Mouse (Mus musculus) cerebellum, adult 8-10 months (tissue): ENCODE data around the gene Pstk.

Source experiments
- DNase-seq: peaks from one replicate; pipeline ENCODE4 v3.0.0; 2022

The Pstk gene

GRCm38 (mm10) chr7:131417605-131418004 is 46.7 kb downstream of the Pstk start:
- DNase-seq = no peak

- no peak for DNase-seq
Observed at GRCm38 (mm10) chr7:131424912-131425311, 54.0 kb downstream of the Pstk start.

DNA sequence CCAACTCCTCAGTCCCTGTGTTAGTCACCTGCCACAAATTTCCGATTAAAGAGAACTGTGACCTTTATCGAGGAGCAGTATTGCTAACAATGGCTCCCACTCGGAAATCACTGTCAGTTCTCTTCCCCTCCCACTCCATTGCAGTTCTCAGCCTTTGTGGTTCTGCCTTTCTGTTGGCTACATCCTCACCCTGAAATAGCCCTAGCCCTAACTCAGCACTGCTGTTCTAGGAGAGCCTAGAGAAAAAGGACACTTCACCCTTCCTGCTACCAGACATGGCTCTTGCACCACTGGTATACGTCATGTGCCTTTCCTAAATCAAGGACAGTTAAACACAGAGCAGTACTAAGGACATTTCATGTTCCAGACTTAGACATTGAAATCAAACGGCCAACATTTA is 56.4 kb downstream of the Pstk start:
- no peak for DNase-seq

GRCm38 (mm10) chr7:131432244-131432643 is 61.3 kb downstream of the Pstk start:
- no peak for DNase-seq

GRCm38 (mm10) chr7:131434276-131434675 is 63.3 kb downstream of the Pstk start:
- DNase-seq = no peak

GRCm38 (mm10) chr7:131437051-131437450 is 66.1 kb downstream of the Pstk start:
- no peak for DNase-seq
